Mouse (Mus musculus) limb, embryonic 14.5 days (tissue): ENCODE results near the gene Tysnd1. TPM values are rescaled to one million over a fixed set of nuclear protein-coding genes. Genes with fewer than 3 reads are reported as not detected.

Source experiments
- ATAC-seq: fragments of 200-750 bp; cut with Nextera tagmentation; 2 replicates; pipeline ENCODE4 v1.8.0; 2017; ENCODE audit warnings: low read depth, moderate number of reproducible peaks, moderate TSS enrichment; ENCODE audit not compliant: low FRiP score
- DNase-seq: peaks from one replicate; pipeline ENCODE4 v3.0.0-alpha.2; 2015; ENCODE audit warnings: low spot score
- H3K27ac ChIP-seq: fragments of 300-500 bp; sonication (generic); replicated peaks from 2 replicates; pipeline ENCODE4 v1.5.1; 2014; ENCODE audit warnings: low read depth, mild to moderate bottlenecking, low read length, moderate library complexity, mixed read lengths
- H3K27me3 ChIP-seq: fragments of 300-500 bp; sonication (generic); 2 replicates; pipeline ENCODE4 v1.6.1; 2014; ENCODE audit warnings: low read length, mixed read lengths; ENCODE audit not compliant: control insufficient read depth, insufficient read depth
- H3K36me3 ChIP-seq: fragments of 300-500 bp; sonication (generic); 2 replicates; pipeline ENCODE4 v1.6.1; 2014; ENCODE audit warnings: mild to moderate bottlenecking, low read length, moderate library complexity, mixed read lengths; ENCODE audit not compliant: control insufficient read depth, insufficient read depth
- H3K4me1 ChIP-seq: fragments of 300-500 bp; sonication (generic); 2 replicates; pipeline ENCODE4 v1.6.1; 2014; ENCODE audit warnings: antibody characterized with exemption, low read length, mixed read lengths; ENCODE audit not compliant: control insufficient read depth, insufficient read depth
- H3K4me2 ChIP-seq: fragments of 300-500 bp; sonication (generic); replicated peaks from 2 replicates; pipeline ENCODE4 v1.6.1; 2014; ENCODE audit warnings: low read depth, mild to moderate bottlenecking, low read length, moderate library complexity; ENCODE audit not compliant: severe bottlenecking
- H3K4me3 ChIP-seq: fragments of 300-500 bp; sonication (generic); replicated peaks from 2 replicates; pipeline ENCODE4 v1.5.1; 2014; ENCODE audit warnings: low read length
- H3K9ac ChIP-seq: fragments of 300-500 bp; sonication (generic); 2 replicates; pipeline ENCODE4 v1.6.1; 2014; ENCODE audit warnings: mild to moderate bottlenecking, low read depth, low read length, moderate library complexity; ENCODE audit not compliant: severe bottlenecking
- H3K9me3 ChIP-seq: fragments of 300-500 bp; sonication (generic); 2 replicates; pipeline ENCODE4 v1.6.1; 2016; ENCODE audit warnings: low read length; ENCODE audit not compliant: control insufficient read depth
- POLR2A ChIP-seq: fragments of 200-500 bp; IDR thresholded peaks from 2 replicates; pipeline ENCODE4 v1.8.0; 2012; ENCODE audit warnings: inconsistent platforms, mild to moderate bottlenecking, moderate library complexity, borderline replicate concordance; ENCODE audit not compliant: insufficient read depth, insufficient read length; ENCODE audit errors: extremely low read depth
- WGBS: fragments of 180-500 bp; shearing (Covaris S2); extraction: QIAGEN DNeasy Blood & Tissue Kit; methylation state at CpG from one replicate; pipeline ENCODE4 v1.1.7; 2014; 5-methylcytosine and 5-hydroxymethylcytosine counted together
- polyA plus RNA-seq, 2 experiments: library from polyadenylated mRNA; depleted of rRNA in 1 of 2; stranded (reverse) in 1 of 2; unstranded in 1 of 2; fragments of >200 nt; fragmentation: Nextera tagmentation in 1 of 2; extraction: Ambion mirVana in 1 of 2; gene quantifications; 2 replicates each; pipeline versions ENCODE4 v1.2.1 to v1.2.3; 2012 to 2014

Tysnd1 gene
- polyA plus RNA-seq (2012; rRNA removed) (43.5 and 63.1 TPM in 2 replicates), polyA plus RNA-seq (2014; fragmentation: Nextera tagmentation; extraction: Ambion mirVana) (38.0 and 39.2 TPM in 2 replicates)

GRCm38 (mm10) chr10:61694870-61695670 lies at the start of gene Tysnd1:
Gene Tysnd1 (plus strand): TSS chr10:61695514.
- H3K4me1 ChIP-seq: peaks cover 14% of the 10 kb centered on the region

GRCm38 (mm10) chr10:61646557-61646956 lies 48.8 kb upstream of the Tysnd1 start:
- ATAC-seq (no peak), DNase-seq (no peak)
- H3K4me3 ChIP-seq: no peak overlapping the region
- H3K4me1 ChIP-seq: peaks cover 7% of the 10 kb centered on the region
- H3K9me3 ChIP-seq: no peaks in the 10 kb centered on the region
- H3K4me2 ChIP-seq: no peak overlapping the region
- no peak overlapping the region for H3K9ac ChIP-seq
- no peaks in the 10 kb centered on the region for H3K36me3 ChIP-seq
- TF ChIP-seq POLR2A: no peak
- 48% methylated on average over 7 of the region's 7 CpGs for WGBS
- H3K27me3 ChIP-seq: no peaks in the 10 kb centered on the region
- no peak overlapping the region for H3K27ac ChIP-seq

More at GRCm38 (mm10) chr10:61694870-61695670, at the start of gene Tysnd1:
- Histone ChIP-seq H3K4me3 (peak within 1 kb of the TSS; percentile 86), H3K9ac (peak within 1 kb of the TSS; percentile 73), H3K27me3 (no peaks in the 10 kb centered on the region), H3K4me2 (peak within 1 kb of the TSS; percentile 99), H3K27ac (0 out of 2 replicates have a peak within 1 kb of the TSS, but pooled peaks have one; percentile 40), H3K36me3 (peaks cover 41% of the 10 kb centered on the region), H3K9me3 (no peaks in the 10 kb centered on the region)
- DNase-seq: peak; percentile 100
- 0 out of 2 replicates have a peak, but pooled peaks have one; percentile 60 for TF ChIP-seq POLR2A
- 1% methylated on average over 40 of the region's 42 CpGs for whole genome bisulfite sequencing
- ATAC-seq: peak; percentile 93

GRCm38 (mm10) chr10:61647790-61648736 lies 47.3 kb upstream of the Tysnd1 start, which contains the start of gene Ppa1:
Gene Ppa1 (plus strand): TSS chr10:61648552.
- peak within 1 kb of the TSS; percentile 81 for H3K4me3 ChIP-seq
- no peaks in the 10 kb centered on the region for H3K27me3 ChIP-seq
- DNase-seq (peak; percentile 89), ATAC-seq (peak; percentile 93)
- H3K9me3 ChIP-seq: no peaks in the 10 kb centered on the region
- WGBS: 12% methylated on average over 25 of the region's 50 CpGs
- H3K4me2 ChIP-seq: peak within 1 kb of the TSS; percentile 77
- TF ChIP-seq POLR2A: peak; percentile 92; the same call in 1 of the 2 replicates
- peak within 1 kb of the TSS; percentile 80 for H3K9ac ChIP-seq
- peaks cover 7% of the 10 kb centered on the region for H3K4me1 ChIP-seq
- H3K36me3 ChIP-seq: peaks cover 4% of the 10 kb centered on the region; the same call in 1 of the 2 replicates
- peak within 1 kb of the TSS; percentile 67; the same call in 1 of the 2 replicates for H3K27ac ChIP-seq

GRCm38 (mm10) chr10:61648737-61649645 lies 46.3 kb upstream of the Tysnd1 start:
- Histone ChIP-seq H3K9me3 (no peaks in the 10 kb centered on the region), H3K9ac (peak overlapping the region; percentile 80), H3K4me3 (peak overlapping the region; percentile 81), H3K36me3 (peaks cover 5% of the 10 kb centered on the region; the same call in 1 of the 2 replicates), H3K27ac (peak overlapping the region; percentile 67; the same call in 1 of the 2 replicates), H3K4me1 (peaks cover 7% of the 10 kb centered on the region), H3K27me3 (no peaks in the 10 kb centered on the region), H3K4me2 (peak overlapping the region; percentile 77)
- under 1% methylated on average over 48 of the region's 49 CpGs for WGBS
- ATAC-seq: peak; percentile 69; the same call in 1 of the 2 replicates
- TF ChIP-seq POLR2A: no peak
- DNase-seq: no peak
